Mouse (Mus musculus): ENCODE measurements around the gene Cenpa. TPM values are rescaled to one million over a fixed set of nuclear protein-coding genes. Genes with fewer than 3 reads are reported as not detected.

Cenpa gene
- polyA plus RNA-seq, 1 experiment from 2014 or later: 439 TPM

Small RNA genes within 50 kb of the gene (microRNA-seq; reads per million reads assigned to microRNA genes)
- not detected for gene Mir5625

Other genes starting within 250 kb of the Cenpa start
- 0.06 and 0.12 TPM in 2 replicates for gene Otof, start 204.8 kb upstream of the Cenpa start, polyA plus RNA-seq (2016; fragmentation: Nextera tagmentation; extraction: Ambion mirVana)
- gene 1700001C02Rik, start 200.7 kb upstream of the Cenpa start, polyA plus RNA-seq (2016; fragmentation: Nextera tagmentation; extraction: Ambion mirVana): not detected in 2 replicates
- not detected in 2 replicates for gene Cib4, start 120.9 kb upstream of the Cenpa start, polyA plus RNA-seq (2016; fragmentation: Nextera tagmentation; extraction: Ambion mirVana)
- gene Kcnk3, start 78.6 kb upstream of the Cenpa start, polyA plus RNA-seq (2016; fragmentation: Nextera tagmentation; extraction: Ambion mirVana): 0.05 and 0.14 TPM in 2 replicates
- 25.9 and 27.2 TPM in 2 replicates for gene Slc35f6, start 18.8 kb upstream of the Cenpa start, polyA plus RNA-seq (2016; fragmentation: Nextera tagmentation; extraction: Ambion mirVana)
- 61.5 and 64.0 TPM in 2 replicates for gene Dpysl5, start 44.8 kb downstream of the Cenpa start, polyA plus RNA-seq (2016; fragmentation: Nextera tagmentation; extraction: Ambion mirVana)
- 15.6 and 16.5 TPM in 2 replicates for gene Mapre3, start 147.9 kb downstream of the Cenpa start, polyA plus RNA-seq (2016; fragmentation: Nextera tagmentation; extraction: Ambion mirVana)
- gene Tmem214, start 201.2 kb downstream of the Cenpa start, polyA plus RNA-seq (2016; fragmentation: Nextera tagmentation; extraction: Ambion mirVana): 62.3 and 63.2 TPM in 2 replicates
- 19.9 and 20.1 TPM in 2 replicates for gene Agbl5, start 221.9 kb downstream of the Cenpa start, polyA plus RNA-seq (2016; fragmentation: Nextera tagmentation; extraction: Ambion mirVana)
- 392 and 397 TPM in 2 replicates for gene Ost4, start 241.0 kb downstream of the Cenpa start, polyA plus RNA-seq (2016; fragmentation: Nextera tagmentation; extraction: Ambion mirVana)
- 78.2 and 78.3 TPM in 2 replicates for gene Emilin1, start 246.6 kb downstream of the Cenpa start, polyA plus RNA-seq (2016; fragmentation: Nextera tagmentation; extraction: Ambion mirVana)

All from forebrain, embryonic 10.5 days (tissue).